In genomic region chr10:71306759-71307158, GRCm38 (mm10) we compare ENCODE assay signal across 10 mouse cellular contexts. TPM values are rescaled to one million over a fixed set of nuclear protein-coding genes. Genes with fewer than 3 reads are reported as not detected.
A peak's percentile ranks its signal among the peaks of the same experiment; 100 is the strongest.
DNase-seq lines count a peak whose midpoint lies in the region; ATAC-seq lines count a peak whose summit lies in the region.
"Had no signal": no experiment of that assay in that cellular context is flagged by ENCODE, and none has a peak within 500 bp of the region (broad histone marks: within the 10 kb centered on the region; RNA-seq: fewer than 3 reads in every experiment).

No protein-coding gene starts in this region.

- H3K4me2 ChIP-seq in hindbrain, embryonic 12.5 days (replicated peaks), result peak overlapping the region; percentile 41; the same call in 1 of the 2 replicates
- H3K4me2 ChIP-seq in hindbrain, embryonic 16.5 days (ENCODE audit: low read length), result no peak overlapping the region; the same call in 1 of the 2 replicates
- H3K4me2 ChIP-seq in neural tube, embryonic 13.5 days, result peak overlapping the region; percentile 43
- H3K4me2 ChIP-seq in hindbrain, embryonic 15.5 days, result peak overlapping the region; percentile 42
- H3K4me2 ChIP-seq in neural tube, embryonic 15.5 days, result peak overlapping the region; percentile 49; the same call in 1 of the 2 replicates
- H3K4me2 ChIP-seq in forebrain, embryonic 12.5 days, result no peak overlapping the region

- H3K36me3 ChIP-seq in hindbrain, embryonic 12.5 days, result no peaks in the 10 kb centered on the region
- no peaks in the 10 kb centered on the region for H3K36me3 ChIP-seq in hindbrain, embryonic 16.5 days (ENCODE audit: control insufficient read depth, insufficient read depth, low read length)
- H3K36me3 ChIP-seq in neural tube, embryonic 13.5 days, result no peaks in the 10 kb centered on the region
- no peaks in the 10 kb centered on the region for H3K36me3 ChIP-seq in hindbrain, embryonic 15.5 days
- no peaks in the 10 kb centered on the region for H3K36me3 ChIP-seq in neural tube, embryonic 15.5 days
- no peaks in the 10 kb centered on the region for H3K36me3 ChIP-seq in forebrain, embryonic 12.5 days (replicated peaks)
- H3K36me3 ChIP-seq: limb, embryonic 13.5 days had no signal

- no peak for ATAC-seq in hindbrain, embryonic 12.5 days (ENCODE audit: low FRiP score)
- no peak for ATAC-seq in hindbrain, embryonic 16.5 days
- ATAC-seq in neural tube, embryonic 13.5 days (ENCODE audit: low read depth), result no peak
- no peak for ATAC-seq in hindbrain, embryonic 15.5 days (ENCODE audit: low FRiP score, low read depth)
- ATAC-seq in neural tube, embryonic 15.5 days (ENCODE audit: low FRiP score), result no peak
- no peak for ATAC-seq in forebrain, embryonic 12.5 days (ENCODE audit: low FRiP score)

- no peak overlapping the region for H3K27ac ChIP-seq in hindbrain, embryonic 12.5 days
- H3K27ac ChIP-seq in hindbrain, embryonic 16.5 days (ENCODE audit: low read depth, low read length), result no peak overlapping the region
- H3K27ac ChIP-seq in neural tube, embryonic 13.5 days (replicated peaks), result no peak overlapping the region
- no peak overlapping the region for H3K27ac ChIP-seq in hindbrain, embryonic 15.5 days (replicated peaks)
- no peak overlapping the region for H3K27ac ChIP-seq in neural tube, embryonic 15.5 days (replicated peaks)
- no peak overlapping the region for H3K27ac ChIP-seq in forebrain, embryonic 12.5 days
- H3K27ac ChIP-seq: limb, embryonic 13.5 days had no signal

- no peaks in the 10 kb centered on the region for H3K27me3 ChIP-seq in hindbrain, embryonic 12.5 days
- H3K27me3 ChIP-seq in hindbrain, embryonic 16.5 days (replicated peaks; ENCODE audit: control insufficient read depth, insufficient read depth, low read length), result no peaks in the 10 kb centered on the region
- no peaks in the 10 kb centered on the region for H3K27me3 ChIP-seq in neural tube, embryonic 13.5 days
- H3K27me3 ChIP-seq in hindbrain, embryonic 15.5 days, result no peaks in the 10 kb centered on the region
- H3K27me3 ChIP-seq in neural tube, embryonic 15.5 days (replicated peaks), result no peaks in the 10 kb centered on the region
- H3K27me3 ChIP-seq in forebrain, embryonic 12.5 days, result 0 out of 2 replicates have a peak, but pooled peaks cover 3% of the 10 kb centered on the region
- H3K27me3 ChIP-seq: limb, embryonic 13.5 days had no signal

- 80% methylated on average over 6 of the region's 6 CpGs for WGBS in hindbrain, embryonic 12.5 days
- WGBS in hindbrain, embryonic 16.5 days, result 78% methylated on average over 6 of the region's 6 CpGs
- WGBS in neural tube, embryonic 13.5 days, result 74% methylated on average over 6 of the region's 6 CpGs
- 80% methylated on average over 6 of the region's 6 CpGs for WGBS in hindbrain, embryonic 15.5 days
- 77% methylated on average over 6 of the region's 6 CpGs for WGBS in neural tube, embryonic 15.5 days
- WGBS in forebrain, embryonic 12.5 days, result 82% methylated on average over 6 of the region's 6 CpGs

- 0 out of 2 replicates have a peak, but pooled peaks cover 2% of the 10 kb centered on the region for H3K4me1 ChIP-seq in hindbrain, embryonic 12.5 days
- no peaks in the 10 kb centered on the region for H3K4me1 ChIP-seq in hindbrain, embryonic 16.5 days (ENCODE audit: control insufficient read depth, insufficient read depth, low read depth, low read length)
- no peaks in the 10 kb centered on the region for H3K4me1 ChIP-seq in neural tube, embryonic 13.5 days (replicated peaks)
- H3K4me1 ChIP-seq in hindbrain, embryonic 15.5 days (replicated peaks), result no peaks in the 10 kb centered on the region
- no peaks in the 10 kb centered on the region for H3K4me1 ChIP-seq in neural tube, embryonic 15.5 days
- H3K4me1 ChIP-seq in forebrain, embryonic 12.5 days, result no peaks in the 10 kb centered on the region
- H3K4me1 ChIP-seq: limb, embryonic 13.5 days had no signal

- H3K4me3 ChIP-seq in hindbrain, embryonic 12.5 days, result no peak overlapping the region
- no peak overlapping the region for H3K4me3 ChIP-seq in hindbrain, embryonic 16.5 days (ENCODE audit: low read length)
- no peak overlapping the region for H3K4me3 ChIP-seq in neural tube, embryonic 13.5 days
- no peak overlapping the region for H3K4me3 ChIP-seq in hindbrain, embryonic 15.5 days
- H3K4me3 ChIP-seq in neural tube, embryonic 15.5 days (replicated peaks), result no peak overlapping the region
- no peak overlapping the region for H3K4me3 ChIP-seq in forebrain, embryonic 12.5 days (replicated peaks)
- H3K4me3 ChIP-seq: limb, embryonic 13.5 days had no signal

- no peak overlapping the region for H3K9ac ChIP-seq in hindbrain, embryonic 12.5 days
- H3K9ac ChIP-seq in hindbrain, embryonic 16.5 days (ENCODE audit: low read depth, low read length), result no peak overlapping the region
- no peak overlapping the region for H3K9ac ChIP-seq in neural tube, embryonic 13.5 days
- H3K9ac ChIP-seq in hindbrain, embryonic 15.5 days, result no peak overlapping the region
- H3K9ac ChIP-seq in neural tube, embryonic 15.5 days (replicated peaks), result no peak overlapping the region
- no peak overlapping the region for H3K9ac ChIP-seq in forebrain, embryonic 12.5 days
- H3K9ac ChIP-seq: limb, embryonic 13.5 days had no signal

- H3K9me3 ChIP-seq in hindbrain, embryonic 12.5 days (replicated peaks), result no peaks in the 10 kb centered on the region; the same call in 1 of the 2 replicates
- no peaks in the 10 kb centered on the region for H3K9me3 ChIP-seq in hindbrain, embryonic 16.5 days (ENCODE audit: control insufficient read depth, low read length)
- no peaks in the 10 kb centered on the region for H3K9me3 ChIP-seq in neural tube, embryonic 13.5 days
- H3K9me3 ChIP-seq in hindbrain, embryonic 15.5 days, result no peaks in the 10 kb centered on the region
- no peaks in the 10 kb centered on the region for H3K9me3 ChIP-seq in neural tube, embryonic 15.5 days (replicated peaks)
- no peaks in the 10 kb centered on the region for H3K9me3 ChIP-seq in forebrain, embryonic 12.5 days
- H3K9me3 ChIP-seq: limb, embryonic 13.5 days had no signal

- DNase-seq in neural tube, embryonic 10.5 days (ENCODE audit: extremely low spot score, low spot score), result no peak
- DNase-seq in gastrocnemius, adult 18-20 months (ENCODE audit: low spot score), result no peak
- DNase-seq: adrenal gland, adult 8-10 months had no signal

RNA-seq across cellular contexts. Expression of gene Ube2d1, which starts 21.7 kb away (rescaled TPM):
- 146 and 171 TPM in 2 replicates for polyA plus RNA-seq in hindbrain, embryonic 12.5 days (2016; fragmentation: Nextera tagmentation; extraction: Ambion mirVana)
- polyA plus RNA-seq in hindbrain, embryonic 16.5 days (2015; fragmentation: Nextera tagmentation; extraction: Ambion mirVana), result 153 and 166 TPM in 2 replicates
- 200 and 217 TPM in 2 replicates for polyA plus RNA-seq in neural tube, embryonic 13.5 days (2015; fragmentation: Nextera tagmentation; extraction: Ambion mirVana)
- polyA plus RNA-seq in hindbrain, embryonic 15.5 days (2015; fragmentation: Nextera tagmentation; extraction: Ambion mirVana), result 154 and 186 TPM in 2 replicates
- polyA plus RNA-seq in neural tube, embryonic 15.5 days (2015; fragmentation: Nextera tagmentation; extraction: Ambion mirVana), result 135 and 151 TPM in 2 replicates
- total RNA-seq in gastrocnemius, adult 18-20 months (2021), result 100 to 1,000 TPM; 170 to 210 TPM
- 136 and 153 TPM in 2 replicates for polyA plus RNA-seq in forebrain, embryonic 12.5 days (2016; fragmentation: Nextera tagmentation; extraction: Ambion mirVana)

RNA-seq across cellular contexts. Expression of gene Cisd1, which starts 38.0 kb away (rescaled TPM):
- polyA plus RNA-seq in hindbrain, embryonic 12.5 days (2016; fragmentation: Nextera tagmentation; extraction: Ambion mirVana), result 137 and 154 TPM in 2 replicates
- polyA plus RNA-seq in hindbrain, embryonic 16.5 days (2015; fragmentation: Nextera tagmentation; extraction: Ambion mirVana), result 308 and 365 TPM in 2 replicates
- polyA plus RNA-seq in neural tube, embryonic 13.5 days (2015; fragmentation: Nextera tagmentation; extraction: Ambion mirVana), result 242 and 259 TPM in 2 replicates
- polyA plus RNA-seq in hindbrain, embryonic 15.5 days (2015; fragmentation: Nextera tagmentation; extraction: Ambion mirVana), result 295 and 296 TPM in 2 replicates
- polyA plus RNA-seq in neural tube, embryonic 15.5 days (2015; fragmentation: Nextera tagmentation; extraction: Ambion mirVana), result 286 and 340 TPM in 2 replicates
- 100 to 1,000 TPM; 235 to 236 TPM for total RNA-seq in gastrocnemius, adult 18-20 months (2021)
- 160 and 169 TPM in 2 replicates for polyA plus RNA-seq in forebrain, embryonic 12.5 days (2016; fragmentation: Nextera tagmentation; extraction: Ambion mirVana)

RNA-seq across cellular contexts. Expression of gene Ipmk, which starts 40.8 kb away (rescaled TPM):
- polyA plus RNA-seq in hindbrain, embryonic 12.5 days (2016; fragmentation: Nextera tagmentation; extraction: Ambion mirVana), result 23.4 and 24.8 TPM in 2 replicates
- polyA plus RNA-seq in hindbrain, embryonic 16.5 days (2015; fragmentation: Nextera tagmentation; extraction: Ambion mirVana), result 14.1 and 15.9 TPM in 2 replicates
- 16.0 and 17.9 TPM in 2 replicates for polyA plus RNA-seq in neural tube, embryonic 13.5 days (2015; fragmentation: Nextera tagmentation; extraction: Ambion mirVana)
- 16.9 and 17.0 TPM in 2 replicates for polyA plus RNA-seq in hindbrain, embryonic 15.5 days (2015; fragmentation: Nextera tagmentation; extraction: Ambion mirVana)
- 14.9 and 15.3 TPM in 2 replicates for polyA plus RNA-seq in neural tube, embryonic 15.5 days (2015; fragmentation: Nextera tagmentation; extraction: Ambion mirVana)
- total RNA-seq in gastrocnemius, adult 18-20 months (2021), result 10 to 100 TPM; 18.0 to 19.4 TPM
- polyA plus RNA-seq in forebrain, embryonic 12.5 days (2016; fragmentation: Nextera tagmentation; extraction: Ambion mirVana), result 24.8 and 25.9 TPM in 2 replicates

Comparison
In these comparisons a context has a peak if more than half of its experiments do, and no peak if none do; other contexts are left out.
1. H3K4me2 ChIP-seq: peak in hindbrain, embryonic 12.5 days (single experiment), neural tube, embryonic 13.5 days (single experiment), hindbrain, embryonic 15.5 days (single experiment) and neural tube, embryonic 15.5 days (single experiment); none in hindbrain, embryonic 16.5 days (single experiment) and forebrain, embryonic 12.5 days (single experiment).